Mouse (Mus musculus): ENCODE data around the gene Ccn6. TPM values are rescaled to one million over a fixed set of nuclear protein-coding genes. Genes with fewer than 3 reads are reported as not detected.

Ccn6 gene
- polyA plus RNA-seq, 1 experiment from 2014 or later = 0.56 TPM

- H3K9me3 ChIP-seq (ENCODE audit: control insufficient read depth, low read length) = no peaks in the 10 kb centered on the region
- H3K4me2 ChIP-seq (ENCODE audit: low read depth, low read length) = no peak overlapping the region
- H3K4me1 ChIP-seq (ENCODE audit: control insufficient read depth, insufficient read depth, low read length) = no peaks in the 10 kb centered on the region
- DNase-seq (ENCODE audit: low spot score) = no peak
- no peak overlapping the region for H3K4me3 ChIP-seq (ENCODE audit: low read depth, low read length)
- peak overlapping the region; percentile 8 for H3K27ac ChIP-seq (replicated peaks; ENCODE audit: low read depth, low read length)
- H3K36me3 ChIP-seq (ENCODE audit: control insufficient read depth, insufficient read depth, low read length) = no peaks in the 10 kb centered on the region
- ATAC-seq (ENCODE audit: low read depth) = no peak
- no peak overlapping the region for H3K9ac ChIP-seq (ENCODE audit: low read depth, low read length)
- 70% methylated on average over 4 of the region's 4 CpGs for WGBS
- no peaks in the 10 kb centered on the region for H3K27me3 ChIP-seq (replicated peaks; ENCODE audit: control insufficient read depth, insufficient read depth, low read length)
Observed at GRCm38 (mm10) chr10:39185545-39185906, 21.9 kb upstream of the Ccn6 start.

- Histone ChIP-seq H3K9me3 (ENCODE audit: control insufficient read depth, low read length) (no peaks in the 10 kb centered on the region), H3K4me1 (ENCODE audit: control insufficient read depth, insufficient read depth, low read length) (no peaks in the 10 kb centered on the region), H3K27me3 (replicated peaks; ENCODE audit: control insufficient read depth, insufficient read depth, low read length) (no peaks in the 10 kb centered on the region), H3K4me3 (ENCODE audit: low read depth, low read length) (no peak overlapping the region), H3K27ac (replicated peaks; ENCODE audit: low read depth, low read length) (peak overlapping the region; percentile 8), H3K36me3 (ENCODE audit: control insufficient read depth, insufficient read depth, low read length) (no peaks in the 10 kb centered on the region), H3K4me2 (ENCODE audit: low read depth, low read length) (no peak overlapping the region), H3K9ac (ENCODE audit: low read depth, low read length) (no peak overlapping the region)
- DNase-seq (ENCODE audit: low spot score) (peak; percentile 44), ATAC-seq (ENCODE audit: low read depth) (no peak)
- 73% methylated on average over 8 of the region's 8 CpGs for WGBS
Observed at GRCm38 (mm10) chr10:39184864-39185544, 21.4 kb upstream of the Ccn6 start.

GRCm38 (mm10) chr10:39176981-39177380, 13.4 kb upstream of the Ccn6 start:
- Histone ChIP-seq H3K27me3 (replicated peaks; ENCODE audit: control insufficient read depth, insufficient read depth, low read length) (no peaks in the 10 kb centered on the region), H3K9me3 (ENCODE audit: control insufficient read depth, low read length) (peaks cover 6% of the 10 kb centered on the region; the same call in 1 of the 2 replicates), H3K4me1 (ENCODE audit: control insufficient read depth, insufficient read depth, low read length) (peaks cover 21% of the 10 kb centered on the region), H3K4me3 (ENCODE audit: low read depth, low read length) (no peak overlapping the region), H3K4me2 (ENCODE audit: low read depth, low read length) (no peak overlapping the region), H3K36me3 (ENCODE audit: control insufficient read depth, insufficient read depth, low read length) (no peaks in the 10 kb centered on the region), H3K27ac (replicated peaks; ENCODE audit: low read depth, low read length) (no peak overlapping the region), H3K9ac (ENCODE audit: low read depth, low read length) (no peak overlapping the region)
- DNase-seq (ENCODE audit: low spot score) (no peak), ATAC-seq (ENCODE audit: low read depth) (no peak)
- 78% methylated on average over 5 of the region's 5 CpGs for WGBS

- 28% methylated on average over 13 of the region's 13 CpGs for WGBS
- H3K4me3 ChIP-seq (ENCODE audit: low read depth, low read length) = peak overlapping the region; percentile 12; the same call in 1 of the 2 replicates
- peak overlapping the region; percentile 85 for H3K27ac ChIP-seq (replicated peaks; ENCODE audit: low read depth, low read length)
- peaks cover 27% of the 10 kb centered on the region for H3K4me1 ChIP-seq (ENCODE audit: control insufficient read depth, insufficient read depth, low read length)
- peak overlapping the region; percentile 74 for H3K4me2 ChIP-seq (ENCODE audit: low read depth, low read length)
- H3K9ac ChIP-seq (ENCODE audit: low read depth, low read length) = no peak overlapping the region
- DNase-seq (ENCODE audit: low spot score) (peak; percentile 88), ATAC-seq (ENCODE audit: low read depth) (no peak)
- H3K27me3 ChIP-seq (replicated peaks; ENCODE audit: control insufficient read depth, insufficient read depth, low read length) = no peaks in the 10 kb centered on the region
- H3K36me3 ChIP-seq (ENCODE audit: control insufficient read depth, insufficient read depth, low read length) = no peaks in the 10 kb centered on the region
- peaks cover 2% of the 10 kb centered on the region; the same call in 1 of the 2 replicates for H3K9me3 ChIP-seq (ENCODE audit: control insufficient read depth, low read length)
Observed at GRCm38 (mm10) chr10:39173077-39173476, 9.5 kb upstream of the Ccn6 start.

- no peak overlapping the region for H3K4me3 ChIP-seq (ENCODE audit: low read depth, low read length)
- H3K27ac ChIP-seq (replicated peaks; ENCODE audit: low read depth, low read length) = peak overlapping the region; percentile 85
- H3K9me3 ChIP-seq (ENCODE audit: control insufficient read depth, low read length) = no peaks in the 10 kb centered on the region
- H3K4me2 ChIP-seq (ENCODE audit: low read depth, low read length) = peak overlapping the region; percentile 74
- H3K4me1 ChIP-seq (ENCODE audit: control insufficient read depth, insufficient read depth, low read length) = peaks cover 27% of the 10 kb centered on the region
- H3K9ac ChIP-seq (ENCODE audit: low read depth, low read length) = no peak overlapping the region; the same call in 1 of the 2 replicates
- WGBS = 73% methylated on average over 6 of the region's 6 CpGs
- no peaks in the 10 kb centered on the region for H3K27me3 ChIP-seq (replicated peaks; ENCODE audit: control insufficient read depth, insufficient read depth, low read length)
- H3K36me3 ChIP-seq (ENCODE audit: control insufficient read depth, insufficient read depth, low read length) = no peaks in the 10 kb centered on the region
- no peak for ATAC-seq (ENCODE audit: low read depth)
- no peak for DNase-seq (ENCODE audit: low spot score)
Observed at GRCm38 (mm10) chr10:39172540-39172931, 8.9 kb upstream of the Ccn6 start.

- peak overlapping the region; percentile 85 for H3K27ac ChIP-seq (replicated peaks; ENCODE audit: low read depth, low read length)
- no peaks in the 10 kb centered on the region for H3K27me3 ChIP-seq (replicated peaks; ENCODE audit: control insufficient read depth, insufficient read depth, low read length)
- no peaks in the 10 kb centered on the region for H3K9me3 ChIP-seq (ENCODE audit: control insufficient read depth, low read length)
- H3K4me2 ChIP-seq (ENCODE audit: low read depth, low read length) = peak overlapping the region; percentile 74
- H3K36me3 ChIP-seq (ENCODE audit: control insufficient read depth, insufficient read depth, low read length) = no peaks in the 10 kb centered on the region
- peak; percentile 77 for ATAC-seq (ENCODE audit: low read depth)
- peak overlapping the region; percentile 41 for H3K4me3 ChIP-seq (ENCODE audit: low read depth, low read length)
- peaks cover 27% of the 10 kb centered on the region for H3K4me1 ChIP-seq (ENCODE audit: control insufficient read depth, insufficient read depth, low read length)
- peak overlapping the region; percentile 39 for H3K9ac ChIP-seq (ENCODE audit: low read depth, low read length)
- WGBS = 15% methylated on average over 26 of the region's 26 CpGs
- DNase-seq (ENCODE audit: low spot score) = peak; percentile 95
Observed at GRCm38 (mm10) chr10:39171603-39172539, 8.3 kb upstream of the Ccn6 start.

- H3K27me3 ChIP-seq (replicated peaks; ENCODE audit: control insufficient read depth, insufficient read depth, low read length) = no peaks in the 10 kb centered on the region
- no peaks in the 10 kb centered on the region for H3K36me3 ChIP-seq (ENCODE audit: control insufficient read depth, insufficient read depth, low read length)
- under 1% methylated on average over 19 of the region's 19 CpGs for WGBS
- peak overlapping the region; percentile 74 for H3K4me2 ChIP-seq (ENCODE audit: low read depth, low read length)
- peak overlapping the region; percentile 39; the same call in 1 of the 2 replicates for H3K9ac ChIP-seq (ENCODE audit: low read depth, low read length)
- H3K9me3 ChIP-seq (ENCODE audit: control insufficient read depth, low read length) = no peaks in the 10 kb centered on the region
- peak overlapping the region; percentile 41 for H3K4me3 ChIP-seq (ENCODE audit: low read depth, low read length)
- DNase-seq (ENCODE audit: low spot score) (peak; percentile 96), ATAC-seq (ENCODE audit: low read depth) (peak; percentile 92)
- peaks cover 27% of the 10 kb centered on the region for H3K4me1 ChIP-seq (ENCODE audit: control insufficient read depth, insufficient read depth, low read length)
- H3K27ac ChIP-seq (replicated peaks; ENCODE audit: low read depth, low read length) = peak overlapping the region; percentile 85
Observed at GRCm38 (mm10) chr10:39171134-39171533, 7.5 kb upstream of the Ccn6 start.

GRCm38 (mm10) chr10:39170706-39171105, 7.1 kb upstream of the Ccn6 start:
- no peak overlapping the region for H3K4me3 ChIP-seq (ENCODE audit: low read depth, low read length)
- WGBS = 8% methylated on average over 6 of the region's 6 CpGs
- H3K36me3 ChIP-seq (ENCODE audit: control insufficient read depth, insufficient read depth, low read length) = no peaks in the 10 kb centered on the region
- peak overlapping the region; percentile 74 for H3K4me2 ChIP-seq (ENCODE audit: low read depth, low read length)
- DNase-seq (ENCODE audit: low spot score) (no peak), ATAC-seq (ENCODE audit: low read depth) (0 out of 2 replicates have a peak, but pooled peaks have one; percentile 1)
- no peaks in the 10 kb centered on the region for H3K9me3 ChIP-seq (ENCODE audit: control insufficient read depth, low read length)
- no peaks in the 10 kb centered on the region for H3K27me3 ChIP-seq (replicated peaks; ENCODE audit: control insufficient read depth, insufficient read depth, low read length)
- no peak overlapping the region for H3K27ac ChIP-seq (replicated peaks; ENCODE audit: low read depth, low read length)
- H3K9ac ChIP-seq (ENCODE audit: low read depth, low read length) = no peak overlapping the region
- H3K4me1 ChIP-seq (ENCODE audit: control insufficient read depth, insufficient read depth, low read length) = peaks cover 27% of the 10 kb centered on the region
